Mouse (Mus musculus): Measurements from ENCODE around the gene Cxcr1. TPM values are rescaled to one million over a fixed set of nuclear protein-coding genes. Genes with fewer than 3 reads are reported as not detected.
A peak's percentile ranks its signal among the peaks of the same experiment; 100 is the strongest.

Cxcr1 gene
- total RNA-seq, 2 experiments from 2014 or later: not detected

GRCm38 (mm10) chr1:74227317-74227716 lies 32.9 kb upstream of the Cxcr1 start:
- H3K27ac ChIP-seq: peak overlapping the region; percentile 44; the same call in 1 of the 2 replicates
- no peak for TF ChIP-seq CTCF (IDR thresholded peaks at IDR 0.05)
- DNase-seq (ENCODE audit: extremely low spot score in 1 of 2, low spot score in 2 of 2): peak in 1 of 2 experiments; percentile 22
- intact Hi-C loops (cut with DNase I): no loop called here
- no peak overlapping the region for H3K4me3 ChIP-seq

DNA sequence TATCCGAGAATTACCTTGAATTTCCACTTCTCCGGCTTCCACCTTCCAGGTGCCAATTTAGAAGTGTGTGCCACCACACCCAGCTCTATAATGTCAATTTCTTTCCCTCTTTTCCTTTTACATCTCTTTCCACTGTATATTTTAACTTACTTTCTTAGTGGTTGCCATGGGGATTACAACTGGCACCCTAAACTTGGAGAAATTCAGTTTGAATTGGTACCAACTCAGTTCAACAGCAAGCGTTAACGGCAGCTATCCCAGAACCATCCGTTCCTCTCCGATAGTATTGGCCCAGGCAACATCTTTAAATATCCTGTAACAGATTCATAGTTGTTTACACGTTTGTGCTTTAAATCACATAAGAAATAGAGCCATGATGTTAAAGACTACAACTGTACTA lies 25.5 kb upstream of the Cxcr1 start:
- H3K4me3 ChIP-seq: no peak overlapping the region
- TF ChIP-seq CTCF (IDR thresholded peaks at IDR 0.05): no peak; the same call in 1 of the 2 replicates

DNA sequence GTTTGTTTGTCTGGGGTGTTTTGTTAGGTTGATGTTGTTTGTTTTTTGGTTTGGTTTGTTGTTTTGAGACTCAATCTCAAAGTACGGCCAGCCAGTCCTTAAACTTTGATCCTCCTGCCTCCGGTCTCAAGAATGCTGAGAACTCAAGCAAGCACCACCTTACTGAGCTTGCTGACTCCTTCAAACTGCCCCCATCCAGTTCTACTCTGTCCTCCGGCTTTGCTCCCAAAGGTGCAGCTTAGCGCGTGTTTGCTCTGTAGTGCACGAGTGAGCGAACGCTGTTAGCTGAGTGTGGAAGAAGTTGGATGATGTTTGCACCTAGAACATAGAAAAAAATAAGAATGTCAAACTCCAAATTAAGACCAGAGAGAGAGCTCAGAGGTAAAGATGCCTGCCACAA lies 14.5 kb upstream of the Cxcr1 start:
- intact Hi-C loops (cut with DNase I): loop anchor here (5.0 kb wide), 2 partner anchors 153 to 178 kb away; partner anchors contain the start of gene Catip
- Histone ChIP-seq H3K27ac (no peak overlapping the region), H3K4me3 (no peak overlapping the region)
- TF ChIP-seq CTCF (IDR thresholded peaks at IDR 0.05): no peak
- no peak for DNase-seq (ENCODE audit: extremely low spot score in 1 of 2, low spot score in 2 of 2)

More for the DNA sequence above, 25.5 kb upstream of the Cxcr1 start:
- DNase-seq (ENCODE audit: extremely low spot score in 1 of 2, low spot score in 2 of 2): no peak
- H3K27ac ChIP-seq: no peak overlapping the region
- intact Hi-C loops (cut with DNase I): no loop called here

- intact Hi-C loops (cut with DNase I): loop anchor here (2.0 to 5.0 kb wide), 5 partner anchors 33 to 245 kb away; partner anchors contain the start of genes Catip and Gpbar1
- TF ChIP-seq CTCF (IDR thresholded peaks at IDR 0.05): no peak
- Histone ChIP-seq H3K4me3 (no peak overlapping the region), H3K27ac (no peak overlapping the region)
- peak; percentile 23 to 34 for DNase-seq (ENCODE audit: extremely low spot score in 1 of 2, low spot score in 2 of 2)
These were observed 13.5 kb upstream of the Cxcr1 start for GRCm38 (mm10) chr1:74207906-74208305.

DNA sequence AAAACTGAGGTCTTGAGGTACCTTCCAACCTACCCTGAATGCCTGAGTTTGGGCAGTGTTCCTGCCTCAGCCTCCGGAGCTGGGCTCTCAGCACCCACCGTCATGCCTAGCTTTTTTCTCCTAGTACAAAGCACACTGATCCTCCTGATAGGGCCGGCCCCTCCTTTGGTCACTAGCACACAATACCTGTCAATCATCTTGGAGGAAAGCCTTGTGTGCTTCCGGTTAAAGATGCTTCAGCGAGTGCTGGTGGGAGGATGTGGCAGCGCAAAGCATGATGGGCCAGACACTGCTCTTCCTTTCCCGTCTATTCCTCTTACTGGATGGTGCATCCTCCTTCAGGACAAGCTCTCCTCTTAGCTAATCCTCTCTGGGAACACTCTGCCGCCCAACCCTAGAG lies 12.2 kb upstream of the Cxcr1 start:
- no peak overlapping the region for H3K4me3 ChIP-seq
- no peak overlapping the region for H3K27ac ChIP-seq
- TF ChIP-seq CTCF (IDR thresholded peaks at IDR 0.05): no peak
- intact Hi-C loops (cut with DNase I): loop anchor here (2.0 to 5.0 kb wide), 5 partner anchors 34 to 246 kb away; partner anchors contain the start of genes Catip and Gpbar1
- no peak for DNase-seq (ENCODE audit: extremely low spot score in 1 of 2, low spot score in 2 of 2)

DNA sequence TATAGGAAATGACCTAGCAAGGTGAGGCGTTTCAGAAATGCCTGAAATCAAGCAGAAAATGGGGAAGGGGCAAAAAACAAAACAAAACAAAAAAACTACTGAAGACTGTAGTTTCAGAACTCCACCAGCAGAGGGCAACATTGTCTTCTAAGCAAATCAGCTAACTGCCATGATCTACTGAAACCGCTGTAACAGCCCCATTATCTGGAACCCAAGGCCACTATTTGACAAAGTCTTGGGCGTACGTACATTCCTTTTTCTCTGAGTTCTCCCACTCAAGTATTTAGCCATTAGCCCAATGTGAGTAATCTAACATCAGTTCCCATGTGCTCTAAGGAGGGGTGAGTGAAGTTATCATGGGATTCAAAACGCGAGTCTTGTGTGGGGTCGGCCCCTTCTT lies 11.4 kb upstream of the Cxcr1 start:
- peak; percentile 86 for TF ChIP-seq CTCF (IDR thresholded peaks at IDR 0.05)
- no peak overlapping the region for H3K4me3 ChIP-seq
- no peak for DNase-seq (ENCODE audit: extremely low spot score in 1 of 2, low spot score in 2 of 2)
- no peak overlapping the region for H3K27ac ChIP-seq
- intact Hi-C loops (cut with DNase I): loop anchor here (2.0 to 5.0 kb wide), 5 partner anchors 35 to 247 kb away; partner anchors contain the start of genes Catip and Gpbar1

GRCm38 (mm10) chr1:74203457-74203856 lies 9.0 kb upstream of the Cxcr1 start:
- Histone ChIP-seq H3K27ac (no peak overlapping the region), H3K4me3 (no peak overlapping the region)
- no peak for TF ChIP-seq CTCF (IDR thresholded peaks at IDR 0.05)
- no peak for DNase-seq (ENCODE audit: extremely low spot score in 1 of 2, low spot score in 2 of 2)
- intact Hi-C loops (cut with DNase I): no loop called here

GRCm38 (mm10) chr1:74201048-74201844 lies 6.8 kb upstream of the Cxcr1 start:
- TF ChIP-seq CTCF (IDR thresholded peaks at IDR 0.05): no peak
- H3K4me3 ChIP-seq: no peak overlapping the region
- intact Hi-C loops (cut with DNase I): no loop called here

GRCm38 (mm10) chr1:74199046-74199445 lies 4.6 kb upstream of the Cxcr1 start:
- no peak overlapping the region for H3K27ac ChIP-seq
- H3K4me3 ChIP-seq: no peak overlapping the region
- no peak for TF ChIP-seq CTCF (IDR thresholded peaks at IDR 0.05)
- intact Hi-C loops (cut with DNase I): no loop called here
- DNase-seq (ENCODE audit: extremely low spot score in 1 of 2, low spot score in 2 of 2): no peak

More at GRCm38 (mm10) chr1:74201048-74201844, 6.8 kb upstream of the Cxcr1 start:
- H3K27ac ChIP-seq: no peak overlapping the region
- no peak for DNase-seq (ENCODE audit: extremely low spot score in 1 of 2, low spot score in 2 of 2)

- peak; percentile 42 to 58 for DNase-seq (ENCODE audit: extremely low spot score in 1 of 2, low spot score in 2 of 2)
- intact Hi-C loops (cut with DNase I): no loop called here
- Histone ChIP-seq H3K27ac (no peak overlapping the region), H3K4me3 (no peak overlapping the region)
- no peak for TF ChIP-seq CTCF (IDR thresholded peaks at IDR 0.05)
These were observed 3.5 kb upstream of the Cxcr1 start for GRCm38 (mm10) chr1:74197726-74198470.

- no peak for DNase-seq (ENCODE audit: extremely low spot score in 1 of 2, low spot score in 2 of 2)
- Histone ChIP-seq H3K4me3 (no peak overlapping the region), H3K27ac (no peak overlapping the region)
- intact Hi-C loops (cut with DNase I): loop anchor here (1.0 kb wide), 1 partner anchor 296 kb away; no protein-coding TSS in a partner anchor
- TF ChIP-seq CTCF (IDR thresholded peaks at IDR 0.05): no peak
These were observed 2.4 kb upstream of the Cxcr1 start for GRCm38 (mm10) chr1:74196621-74197419.

Measured in left cerebral cortex, adult 2 months (tissue).